Mouse (Mus musculus) cerebellum, postnatal 36 days (tissue): ENCODE data around the gene Vsx1.

ENCODE experiments used
- DNase-seq, 2 experiments: peaks; one replicate each; pipeline ENCODE4 v3.0.0; 2021 to 2022; ENCODE audit warnings: mixed read lengths in 2 of 2

The Vsx1 gene

GRCm38 (mm10) chr2:150689223-150689800 lies at the start of gene Vsx1:
TSS of gene Vsx1 (minus strand) at chr2:150689360.
- DNase-seq, result no peak

- no peak for DNase-seq
Measured at GRCm38 (mm10) chr2:150737881-150738280, 48.7 kb upstream of the Vsx1 start.

GRCm38 (mm10) chr2:150735756-150736576 lies 46.8 kb upstream of the Vsx1 start:
- DNase-seq, result no peak

- no peak for DNase-seq
Measured at GRCm38 (mm10) chr2:150712167-150712674, 23.1 kb upstream of the Vsx1 start.

GRCm38 (mm10) chr2:150691481-150692170 lies 2.5 kb upstream of the Vsx1 start:
- no peak for DNase-seq

GRCm38 (mm10) chr2:150690216-150690615 lies 1.1 kb upstream of the Vsx1 start:
- no peak for DNase-seq

- peak; percentile 85 to 86 for DNase-seq
Measured at GRCm38 (mm10) chr2:150688541-150689186, 496 bp downstream of the Vsx1 start.

GRCm38 (mm10) chr2:150687871-150688540 lies 1.2 kb downstream of the Vsx1 start:
- DNase-seq, result no peak

GRCm38 (mm10) chr2:150685389-150685788 lies 3.8 kb downstream of the Vsx1 start:
- no peak for DNase-seq

- DNase-seq, result no peak
Measured at GRCm38 (mm10) chr2:150684451-150684850, 4.7 kb downstream of the Vsx1 start.

- DNase-seq, result no peak
Measured at GRCm38 (mm10) chr2:150681581-150681980, 7.6 kb downstream of the Vsx1 start.

- peak; percentile 72 to 75 for DNase-seq
Measured at GRCm38 (mm10) chr2:150678392-150678791, 10.8 kb downstream of the Vsx1 start.

- no peak for DNase-seq
Measured at GRCm38 (mm10) chr2:150675525-150675924, 13.6 kb downstream of the Vsx1 start.

- DNase-seq, result peak; percentile 27 to 32
Measured at GRCm38 (mm10) chr2:150674900-150675299, 14.3 kb downstream of the Vsx1 start.

GRCm38 (mm10) chr2:150673929-150674328 lies 15.2 kb downstream of the Vsx1 start:
- DNase-seq, result no peak

GRCm38 (mm10) chr2:150671609-150672290 lies 17.4 kb downstream of the Vsx1 start:
- no peak for DNase-seq

GRCm38 (mm10) chr2:150670926-150671325 lies 18.2 kb downstream of the Vsx1 start:
- no peak for DNase-seq

GRCm38 (mm10) chr2:150669454-150670045 lies 19.6 kb downstream of the Vsx1 start:
- no peak for DNase-seq

- no peak for DNase-seq
Measured at GRCm38 (mm10) chr2:150668956-150669355, 20.2 kb downstream of the Vsx1 start.

GRCm38 (mm10) chr2:150667820-150668766 lies 21.1 kb downstream of the Vsx1 start, which contains the start of gene Acss1:
TSS of gene Acss1 (minus strand) at chr2:150668500.
- peak in 1 of 2 experiments; percentile 11 for DNase-seq
